Mouse (Mus musculus): ENCODE results near the gene Tmem33.

DNA sequence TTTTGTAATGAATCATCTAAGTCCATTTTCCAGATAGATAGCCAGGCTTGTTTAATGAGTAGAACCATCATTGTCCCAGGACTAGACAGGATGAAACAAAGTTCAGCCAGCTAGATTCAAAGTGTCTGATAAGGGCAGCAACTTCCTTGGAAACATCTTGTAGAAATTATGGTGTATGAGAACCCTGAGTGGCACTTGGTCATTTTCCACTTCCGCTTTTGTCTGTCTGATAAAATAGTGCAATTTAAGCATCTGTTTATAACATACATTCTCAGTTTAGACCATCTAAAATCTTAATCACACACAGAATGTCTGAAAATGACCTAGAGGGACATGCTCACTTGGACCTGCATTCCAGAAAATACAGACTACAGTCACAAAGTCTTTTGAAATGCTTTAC is 43.5 kb downstream of the Tmem33 start:
- no peak for TF ChIP-seq CTCF (conservative IDR thresholded peaks at IDR 0.05 in 1 of 2, IDR thresholded peaks at IDR 0.05 in 1 of 2; ENCODE audit: low read depth in 2 of 2, low read length in 2 of 2)
- no peak for TF ChIP-seq EP300 (IDR thresholded peaks at IDR 0.05; ENCODE audit: low read length)
- no peak for TF ChIP-seq JUND (conservative IDR thresholded peaks at IDR 0.05; ENCODE audit: low read depth, low read length)
- TF ChIP-seq MAX (IDR thresholded peaks at IDR 0.05; ENCODE audit: low read length): no peak
- TF ChIP-seq MXI1 (IDR thresholded peaks at IDR 0.05; ENCODE audit: low read depth, low read length): no peak
- no peak for TF ChIP-seq UBTF (IDR thresholded peaks at IDR 0.05; ENCODE audit: low read depth, low read length)
- no peak for TF ChIP-seq TCF12 (IDR thresholded peaks at IDR 0.05; ENCODE audit: low read depth, low read length)

Data from CH12.LX (cell line).